Mouse (Mus musculus) adrenal gland, postnatal 36 days (tissue): ENCODE data around the gene Vmn2r124. TPM values are rescaled to one million over a fixed set of nuclear protein-coding genes. Genes with fewer than 3 reads are reported as not detected.
"Not testable (repeated sequence)": the region's sequence is repeated elsewhere in the genome, so short reads cannot be mapped to it uniquely, and the experiment has no call there.

Experiments used
- DNase-seq, 2 experiments: peaks; one replicate each; pipeline ENCODE4 v3.0.0; 2021; ENCODE audit warnings: mixed read lengths in 1 of 2
- long read RNA-seq, 2 experiments: library from polyadenylated mRNA; stranded (forward); transcript quantifications; one replicate each; pipeline ENCODE4 v2.0.0; 2021; ENCODE audit warnings: borderline sequencing depth in 2 of 2
- total RNA-seq, 2 experiments: library from RNA; stranded (reverse); gene quantifications; 2 replicates each; pipeline ENCODE4 v1.2.3; 2021

Gene Vmn2r124
- not detected for total RNA-seq
- long read RNA-seq, experiment 1, result 0 reads
- long read RNA-seq, experiment 2, result 0 reads

DNA sequence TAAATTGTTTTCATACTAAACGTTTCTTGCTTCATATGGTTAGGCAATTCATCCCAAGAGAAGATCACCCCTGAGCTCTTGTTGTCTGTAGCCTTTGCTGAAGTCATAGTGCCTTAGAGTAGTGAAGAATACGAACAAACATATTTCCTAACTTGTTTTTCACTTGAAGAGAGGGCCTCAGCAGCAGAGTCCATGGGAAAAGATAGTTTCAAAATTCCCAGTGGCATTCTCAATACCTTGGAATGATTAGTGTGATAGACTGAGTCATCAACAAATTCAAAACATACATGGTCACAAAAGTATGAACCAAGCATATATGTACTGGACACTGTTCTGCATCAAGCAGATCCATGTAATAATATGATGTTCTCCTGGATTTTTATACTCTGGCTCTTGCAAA lies at the start of gene Vmn2r124:
Gene Vmn2r124 (plus strand): TSS at position 301 of the 400 bp plus-strand sequence.
- DNase-seq, result no peak

DNA sequence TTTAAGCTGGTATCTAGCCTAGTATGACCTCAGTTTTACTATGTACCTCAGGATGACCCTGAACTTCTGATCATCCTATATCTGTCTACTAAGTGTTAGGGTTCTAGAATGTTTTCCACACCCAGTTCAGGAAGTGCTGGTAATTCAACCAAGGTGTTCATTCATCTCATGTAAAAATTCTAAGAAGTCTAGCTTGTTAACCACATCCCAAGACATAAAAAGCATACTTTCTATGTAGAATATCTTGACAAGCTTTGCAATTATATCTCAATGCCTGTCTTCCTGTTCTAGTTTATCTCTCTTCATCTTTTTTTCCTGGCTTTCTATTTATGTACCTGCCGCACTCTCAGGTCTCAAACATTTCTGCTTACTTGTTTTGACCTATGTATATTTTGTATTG lies 44.5 kb upstream of the Vmn2r124 start:
- DNase-seq, result no peak

DNA sequence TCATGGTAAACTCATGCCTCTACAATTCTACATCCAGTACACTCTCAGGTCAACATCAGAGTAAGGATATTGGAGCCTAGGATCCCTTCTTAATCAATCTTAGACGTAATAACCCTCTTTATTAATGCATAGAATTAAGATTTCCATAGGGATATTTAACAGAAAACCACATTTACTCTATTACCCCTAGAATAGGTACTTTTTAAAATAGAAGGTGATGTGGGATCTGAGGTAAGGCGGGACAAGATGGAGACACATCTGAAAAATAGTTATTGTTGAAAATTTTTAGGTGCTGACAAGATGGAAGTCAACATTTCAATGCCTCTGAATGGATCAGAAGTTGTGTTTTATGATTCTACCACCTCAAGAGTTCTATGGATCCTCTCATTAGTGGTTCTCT lies 27.8 kb upstream of the Vmn2r124 start, which contains the start of gene Fpr-rs4:
Gene Fpr-rs4 (plus strand): TSS at position 301 of the 400 bp plus-strand sequence.
- DNase-seq, result no peak

DNA sequence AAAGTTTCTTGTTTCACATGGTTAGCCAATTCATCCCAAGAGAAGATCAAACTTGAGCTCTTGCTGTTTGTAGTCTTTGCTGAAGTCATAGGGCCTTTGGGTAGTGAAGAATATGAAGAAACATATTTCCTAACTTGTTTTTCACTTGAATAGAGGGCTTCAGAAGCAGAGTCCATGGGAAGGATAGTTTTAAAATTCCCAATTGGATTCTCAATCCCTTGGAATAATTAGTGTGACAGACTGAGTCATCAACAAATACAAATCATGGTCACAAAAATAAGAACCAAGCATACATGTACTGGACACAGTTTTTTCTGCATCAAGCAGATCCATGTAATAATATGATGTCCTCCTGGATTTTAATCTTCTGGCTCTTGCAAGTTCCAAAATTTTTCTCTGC lies 35.5 kb downstream of the Vmn2r124 start, which contains the start of gene Vmn2r91:
Gene Vmn2r91 (plus strand): TSS at position 301 of the 400 bp plus-strand sequence.
- DNase-seq, result not testable (repeated sequence)

DNA sequence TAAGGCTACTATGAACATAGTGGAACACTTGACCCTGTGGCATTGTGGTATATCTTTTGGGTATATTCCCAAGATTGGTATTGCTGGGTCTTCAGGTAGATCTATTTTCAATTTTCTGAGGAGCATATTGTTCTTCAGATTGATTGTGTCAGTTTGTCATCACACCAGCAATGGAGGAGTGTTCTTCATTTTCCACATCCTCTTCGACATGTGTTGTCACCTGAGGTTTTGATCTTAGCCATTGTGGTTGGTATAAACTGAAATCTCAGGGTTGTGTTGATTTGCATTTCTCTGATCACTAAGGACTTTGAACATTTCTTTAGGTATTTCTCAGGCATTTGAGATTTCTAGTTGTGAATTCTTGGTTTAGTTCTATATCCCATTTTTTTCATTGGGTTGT lies 46.4 kb downstream of the Vmn2r124 start:
- DNase-seq, result not testable (repeated sequence)

DNA sequence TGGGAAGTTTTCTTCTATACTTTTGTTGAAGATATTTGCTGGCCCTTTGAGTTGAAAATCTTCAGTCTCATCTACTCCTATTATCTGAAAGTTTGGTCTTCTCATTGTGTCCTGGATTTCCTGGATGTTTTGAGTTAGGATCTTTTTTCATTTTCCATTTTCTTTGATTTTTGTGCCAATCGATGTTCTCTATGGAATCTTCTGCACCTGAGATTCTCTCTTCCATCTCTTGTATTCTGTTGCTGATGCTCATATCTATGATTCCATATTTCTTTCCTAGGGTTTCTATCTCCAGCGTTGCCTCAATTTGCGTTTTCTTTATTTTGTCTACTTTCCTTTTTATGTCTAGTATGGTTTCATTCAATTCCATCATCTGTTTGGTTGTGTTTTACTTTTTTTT lies 53.0 kb downstream of the Vmn2r124 start:
- not testable (repeated sequence) for DNase-seq

Other genes with a start within 250 kb of the Vmn2r124 start
- 10 to 100 TPM; 38.7 to 53.8 TPM for gene Spaca6, start 222.3 kb upstream of the Vmn2r124 start, total RNA-seq
- under 1 TPM; 0.13 to 0.26 TPM for gene Has1, start 194.2 kb upstream of the Vmn2r124 start, total RNA-seq
- gene Fpr1, start 165.5 kb upstream of the Vmn2r124 start, total RNA-seq, result not detected
- not detected for gene Fpr2, start 161.6 kb upstream of the Vmn2r124 start, total RNA-seq
- gene Fpr3, start 161.6 kb upstream of the Vmn2r124 start, total RNA-seq, result not detected
- not detected for gene Fpr-rs4, start 27.7 kb upstream of the Vmn2r124 start, total RNA-seq
- not detected for gene Vmn2r91, start 35.6 kb downstream of the Vmn2r124 start, total RNA-seq
- not detected for gene Vmn2r92, start 102.5 kb downstream of the Vmn2r124 start, total RNA-seq
- not detected for gene Vmn2r94, start 228.3 kb downstream of the Vmn2r124 start, total RNA-seq
- not detected for gene Vmn2r93, start 248.7 kb downstream of the Vmn2r124 start, total RNA-seq